Comparison of ENCODE assay signal across 22 mouse cellular contexts in genomic region chr4:154574208-154574875, GRCm38 (mm10).
DNase-seq lines count a peak whose midpoint lies in the region; ATAC-seq lines count a peak whose summit lies in the region.
"Had no signal": no experiment of that assay in that cellular context is flagged by ENCODE, and none has a peak within 500 bp of the region (broad histone marks: within the 10 kb centered on the region; RNA-seq: fewer than 3 reads in every experiment).

No protein-coding gene starts in this region.

- H3K4me2 ChIP-seq in forebrain, embryonic 13.5 days: no peak overlapping the region
- no peak overlapping the region for H3K4me2 ChIP-seq in hindbrain, embryonic 16.5 days (ENCODE audit: low read length)
- no peak overlapping the region for H3K4me2 ChIP-seq in hindbrain, embryonic 11.5 days (replicated peaks; ENCODE audit: low read depth, low read length)
- H3K4me2 ChIP-seq in embryonic facial prominence, embryonic 12.5 days (replicated peaks): no peak overlapping the region
- H3K4me2 ChIP-seq in stomach, embryonic 14.5 days (replicated peaks; ENCODE audit: low read depth, low read length): no peak overlapping the region
- H3K4me2 ChIP-seq in kidney, embryonic 16.5 days (replicated peaks; ENCODE audit: low read depth, low read length): no peak overlapping the region

- peak overlapping the region; percentile 74 for H3K27ac ChIP-seq in forebrain, embryonic 10.5 days
- no peak overlapping the region; the same call in 1 of the 2 replicates for H3K27ac ChIP-seq in forebrain, embryonic 13.5 days
- H3K27ac ChIP-seq in hindbrain, embryonic 16.5 days (ENCODE audit: low read depth, low read length): no peak overlapping the region
- no peak overlapping the region for H3K27ac ChIP-seq in hindbrain, embryonic 11.5 days (ENCODE audit: low read depth, low read length)
- 0 out of 2 replicates have a peak overlapping the region, but pooled peaks have one; percentile 14 for H3K27ac ChIP-seq in embryonic facial prominence, embryonic 12.5 days
- peak overlapping the region; percentile 52; the same call in 1 of the 2 replicates for H3K27ac ChIP-seq in stomach, embryonic 14.5 days (ENCODE audit: low read length)
- no peak overlapping the region for H3K27ac ChIP-seq in kidney, embryonic 16.5 days (ENCODE audit: low read length)
- H3K27ac ChIP-seq: heart, adult 2 months; kidney, postnatal 0 days; layer of hippocampus, adult 2 months; left cerebral cortex, adult 2 months; liver, embryonic 14.5 days had no signal

- WGBS in forebrain, embryonic 10.5 days: 67% methylated on average over 13 of the region's 13 CpGs
- whole genome bisulfite sequencing in forebrain, embryonic 13.5 days: 60% methylated on average over 13 of the region's 13 CpGs
- 71% methylated on average over 13 of the region's 13 CpGs for WGBS in hindbrain, embryonic 16.5 days
- whole genome bisulfite sequencing in hindbrain, embryonic 11.5 days: 76% methylated on average over 13 of the region's 13 CpGs
- 42% methylated on average over 13 of the region's 13 CpGs for WGBS in embryonic facial prominence, embryonic 12.5 days
- WGBS in stomach, embryonic 14.5 days: 56% methylated on average over 13 of the region's 13 CpGs
- 56% methylated on average over 13 of the region's 13 CpGs for WGBS in kidney, embryonic 16.5 days

- peaks cover 93% of the 10 kb centered on the region for H3K4me1 ChIP-seq in forebrain, embryonic 10.5 days
- H3K4me1 ChIP-seq in forebrain, embryonic 13.5 days: peaks cover 78% of the 10 kb centered on the region
- no peaks in the 10 kb centered on the region; the same call in 1 of the 2 replicates for H3K4me1 ChIP-seq in hindbrain, embryonic 16.5 days (ENCODE audit: control insufficient read depth, insufficient read depth, low read depth, low read length)
- peaks cover 8% of the 10 kb centered on the region; the same call in 1 of the 2 replicates for H3K4me1 ChIP-seq in hindbrain, embryonic 11.5 days (replicated peaks; ENCODE audit: control insufficient read depth, insufficient read depth, low read length)
- H3K4me1 ChIP-seq in embryonic facial prominence, embryonic 12.5 days: peaks cover 48% of the 10 kb centered on the region
- peaks cover 9% of the 10 kb centered on the region; the same call in 1 of the 2 replicates for H3K4me1 ChIP-seq in stomach, embryonic 14.5 days (ENCODE audit: control insufficient read depth, insufficient read depth, low read length)
- peaks cover 21% of the 10 kb centered on the region for H3K4me1 ChIP-seq in kidney, embryonic 16.5 days (ENCODE audit: insufficient read depth, low read length)

- peaks cover 68% of the 10 kb centered on the region for H3K27me3 ChIP-seq in forebrain, embryonic 10.5 days (ENCODE audit: poor library complexity, severe bottlenecking)
- 0 out of 2 replicates have a peak, but pooled peaks cover 4% of the 10 kb centered on the region for H3K27me3 ChIP-seq in forebrain, embryonic 13.5 days
- H3K27me3 ChIP-seq in hindbrain, embryonic 16.5 days (replicated peaks; ENCODE audit: control insufficient read depth, insufficient read depth, low read length): no peaks in the 10 kb centered on the region
- H3K27me3 ChIP-seq in hindbrain, embryonic 11.5 days (ENCODE audit: control insufficient read depth, insufficient read depth, low read length): no peaks in the 10 kb centered on the region
- 0 out of 2 replicates have a peak, but pooled peaks cover 4% of the 10 kb centered on the region for H3K27me3 ChIP-seq in embryonic facial prominence, embryonic 12.5 days
- no peaks in the 10 kb centered on the region for H3K27me3 ChIP-seq in stomach, embryonic 14.5 days (ENCODE audit: control insufficient read depth, insufficient read depth, low read length)
- H3K27me3 ChIP-seq in kidney, embryonic 16.5 days (ENCODE audit: insufficient read depth, low read length): peaks cover 43% of the 10 kb centered on the region

- H3K9ac ChIP-seq in forebrain, embryonic 13.5 days: no peak overlapping the region; the same call in 1 of the 2 replicates
- peak overlapping the region; percentile 10; the same call in 1 of the 2 replicates for H3K9ac ChIP-seq in hindbrain, embryonic 16.5 days (ENCODE audit: low read depth, low read length)
- H3K9ac ChIP-seq in hindbrain, embryonic 11.5 days (ENCODE audit: low read depth, low read length): no peak overlapping the region
- H3K9ac ChIP-seq in embryonic facial prominence, embryonic 12.5 days: no peak overlapping the region
- H3K9ac ChIP-seq in stomach, embryonic 14.5 days (replicated peaks; ENCODE audit: low read depth, low read length): no peak overlapping the region
- no peak overlapping the region for H3K9ac ChIP-seq in kidney, embryonic 16.5 days (replicated peaks; ENCODE audit: low read length)
- H3K9ac ChIP-seq: liver, embryonic 14.5 days had no signal

- peaks cover 20% of the 10 kb centered on the region; the same call in 1 of the 2 replicates for H3K36me3 ChIP-seq in forebrain, embryonic 10.5 days (replicated peaks)
- no peaks in the 10 kb centered on the region for H3K36me3 ChIP-seq in forebrain, embryonic 13.5 days (ENCODE audit: poor library complexity, severe bottlenecking)
- no peaks in the 10 kb centered on the region for H3K36me3 ChIP-seq in hindbrain, embryonic 16.5 days (ENCODE audit: control insufficient read depth, insufficient read depth, low read length)
- H3K36me3 ChIP-seq in hindbrain, embryonic 11.5 days (ENCODE audit: control insufficient read depth, insufficient read depth, low read length): no peaks in the 10 kb centered on the region
- peaks cover 3% of the 10 kb centered on the region; the same call in 1 of the 2 replicates for H3K36me3 ChIP-seq in embryonic facial prominence, embryonic 12.5 days
- H3K36me3 ChIP-seq in stomach, embryonic 14.5 days (ENCODE audit: control insufficient read depth, insufficient read depth, low read length): no peaks in the 10 kb centered on the region
- H3K36me3 ChIP-seq in kidney, embryonic 16.5 days (ENCODE audit: insufficient read depth, low read length): no peaks in the 10 kb centered on the region
- H3K36me3 ChIP-seq: G1E had no signal

- H3K9me3 ChIP-seq in forebrain, embryonic 10.5 days: no peaks in the 10 kb centered on the region
- H3K9me3 ChIP-seq in forebrain, embryonic 13.5 days (replicated peaks): no peaks in the 10 kb centered on the region
- H3K9me3 ChIP-seq in hindbrain, embryonic 16.5 days (ENCODE audit: control insufficient read depth, low read length): no peaks in the 10 kb centered on the region
- H3K9me3 ChIP-seq in hindbrain, embryonic 11.5 days (ENCODE audit: control insufficient read depth, low read length): no peaks in the 10 kb centered on the region
- H3K9me3 ChIP-seq in embryonic facial prominence, embryonic 12.5 days: no peaks in the 10 kb centered on the region
- no peaks in the 10 kb centered on the region for H3K9me3 ChIP-seq in stomach, embryonic 14.5 days (ENCODE audit: control insufficient read depth, low read depth, low read length)
- H3K9me3 ChIP-seq in kidney, embryonic 16.5 days (ENCODE audit: low read length): no peaks in the 10 kb centered on the region

- DNase-seq in forebrain, embryonic 10.5 days (ENCODE audit: extremely low spot score, low spot score): no peak
- no peak for DNase-seq in hindbrain, embryonic 11.5 days (ENCODE audit: low spot score)
- no peak for DNase-seq in adipocyte (ENCODE audit: low spot score)
- DNase-seq: cerebellum, postnatal 10 days; heart, adult 2 months; heart, postnatal 36 days; midbrain, embryonic 14.5 days; thymus, postnatal 14 days had no signal

- no peak overlapping the region for H3K4me3 ChIP-seq in forebrain, embryonic 10.5 days
- H3K4me3 ChIP-seq in forebrain, embryonic 13.5 days: no peak overlapping the region
- no peak overlapping the region for H3K4me3 ChIP-seq in hindbrain, embryonic 16.5 days (ENCODE audit: low read length)
- no peak overlapping the region for H3K4me3 ChIP-seq in hindbrain, embryonic 11.5 days (ENCODE audit: low read depth, low read length)
- H3K4me3 ChIP-seq in embryonic facial prominence, embryonic 12.5 days: no peak overlapping the region
- no peak overlapping the region for H3K4me3 ChIP-seq in stomach, embryonic 14.5 days (ENCODE audit: low read depth, low read length)
- H3K4me3 ChIP-seq in kidney, embryonic 16.5 days (ENCODE audit: low read length): no peak overlapping the region
- H3K4me3 ChIP-seq: erythroblast, embryonic 14.5 days; heart, adult 2 months; layer of hippocampus, adult 2 months; left cerebral cortex, adult 2 months; myocyte had no signal

- no peak for ATAC-seq in forebrain, embryonic 13.5 days
- ATAC-seq in hindbrain, embryonic 16.5 days: no peak
- no peak for ATAC-seq in hindbrain, embryonic 11.5 days (ENCODE audit: low FRiP score)
- no peak for ATAC-seq in embryonic facial prominence, embryonic 12.5 days (ENCODE audit: insufficient number of reproducible peaks, insufficient read depth, low FRiP score, low TSS enrichment)
- peak; percentile 76 for ATAC-seq in stomach, embryonic 14.5 days (ENCODE audit: insufficient number of reproducible peaks, insufficient read depth, low FRiP score, low read depth)
- ATAC-seq in kidney, embryonic 16.5 days (ENCODE audit: low FRiP score, low TSS enrichment): no peak
- ATAC-seq: CD4-positive, CD25-positive, alpha-beta regulatory T cell, adult 4 months; inflammation-experienced regulatory T-cells, adult 6 months had no signal

Comparison
In these comparisons a context has a peak if more than half of its experiments do, and no peak if none do; other contexts are left out.
1. H3K27ac ChIP-seq: peak in forebrain, embryonic 10.5 days (single experiment), embryonic facial prominence, embryonic 12.5 days (single experiment) and stomach, embryonic 14.5 days (single experiment); none in forebrain, embryonic 13.5 days (single experiment), hindbrain, embryonic 16.5 days (single experiment), hindbrain, embryonic 11.5 days (single experiment) and kidney, embryonic 16.5 days (single experiment).